Mouse (Mus musculus): ENCODE measurements at regions not wholly inside any gene's neighbourhood (a gene's known extent, or its start where the extent isn't known, plus 50 kb on each side); places are given as distances from the start of the nearest gene placed in this dataset.
"Not testable (repeated sequence)": the region's sequence is repeated elsewhere in the genome, so short reads cannot be mapped to it uniquely, and the experiment has no call there.

GRCm38 (mm10) chr13:4858341-4858740 is 249.4 kb upstream of the Akr1e1 start:
- no peaks in the 10 kb centered on the region for H3K27me3 ChIP-seq (ENCODE audit: control insufficient read depth, insufficient read depth, low read length)
- no peaks in the 10 kb centered on the region for H3K4me1 ChIP-seq (ENCODE audit: control insufficient read depth, insufficient read depth, low read length)
- H3K36me3 ChIP-seq (ENCODE audit: control insufficient read depth, insufficient read depth, low read length) = no peaks in the 10 kb centered on the region
- DNase-seq (ENCODE audit: low spot score) (no peak), ATAC-seq (ENCODE audit: low FRiP score, low read depth) (no peak)
- H3K27ac ChIP-seq (replicated peaks; ENCODE audit: low read depth, low read length) = no peak overlapping the region
- no peak overlapping the region for H3K9ac ChIP-seq (ENCODE audit: low read depth, low read length, severe bottlenecking)
- WGBS = 81% methylated on average over 1 of the region's 1 CpGs
- no peak overlapping the region for H3K4me2 ChIP-seq (replicated peaks; ENCODE audit: low read depth, low read length, severe bottlenecking)
- no peaks in the 10 kb centered on the region for H3K9me3 ChIP-seq (ENCODE audit: control insufficient read depth, low read length)
- TF ChIP-seq POLR2A (IDR thresholded peaks at IDR 0.05; ENCODE audit: borderline replicate concordance, extremely low read depth, insufficient read depth, insufficient read length) = no peak
- H3K4me3 ChIP-seq (replicated peaks; ENCODE audit: low read length) = no peak overlapping the region

DNA sequence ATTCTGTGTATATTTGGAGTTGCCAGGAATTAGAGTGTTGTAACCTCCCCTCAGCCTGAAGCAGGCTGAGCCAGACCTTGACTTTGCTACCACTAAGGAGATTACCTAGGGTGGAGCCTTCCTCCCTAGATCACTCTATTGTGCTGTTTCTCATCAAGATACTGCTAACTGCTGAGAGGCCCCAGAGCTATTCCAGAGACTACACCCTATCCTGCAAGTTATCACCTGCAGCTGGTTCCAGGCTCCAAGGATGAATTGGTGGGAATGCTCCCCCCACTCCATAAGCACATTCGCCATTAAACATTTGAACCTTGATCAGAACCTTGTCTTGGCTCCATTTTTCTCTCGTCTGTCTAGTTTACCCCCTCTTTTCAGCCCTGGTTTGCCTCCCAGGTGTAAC is 230.5 kb upstream of the Akr1e1 start:
- WGBS = 81% methylated on average over 2 of the region's 2 CpGs
- not testable (repeated sequence) for H3K27ac ChIP-seq (replicated peaks; ENCODE audit: low read depth, low read length); H3K9me3 ChIP-seq (ENCODE audit: control insufficient read depth, low read length); H3K4me3 ChIP-seq (replicated peaks; ENCODE audit: low read length); H3K9ac ChIP-seq (ENCODE audit: low read depth, low read length, severe bottlenecking); H3K36me3 ChIP-seq (ENCODE audit: control insufficient read depth, insufficient read depth, low read length); H3K4me1 ChIP-seq (ENCODE audit: control insufficient read depth, insufficient read depth, low read length); ATAC-seq (ENCODE audit: low FRiP score, low read depth); DNase-seq (ENCODE audit: low spot score); H3K4me2 ChIP-seq (replicated peaks; ENCODE audit: low read depth, low read length, severe bottlenecking); H3K27me3 ChIP-seq (ENCODE audit: control insufficient read depth, insufficient read depth, low read length)

- no peak overlapping the region for H3K9ac ChIP-seq (ENCODE audit: low read depth, low read length, severe bottlenecking)
- 89% methylated on average over 3 of the region's 3 CpGs for WGBS
- no peaks in the 10 kb centered on the region for H3K9me3 ChIP-seq (ENCODE audit: control insufficient read depth, low read length)
- H3K36me3 ChIP-seq (ENCODE audit: control insufficient read depth, insufficient read depth, low read length) = no peaks in the 10 kb centered on the region
- no peak overlapping the region for H3K27ac ChIP-seq (replicated peaks; ENCODE audit: low read depth, low read length)
- H3K27me3 ChIP-seq (ENCODE audit: control insufficient read depth, insufficient read depth, low read length) = no peaks in the 10 kb centered on the region
- no peak overlapping the region for H3K4me3 ChIP-seq (replicated peaks; ENCODE audit: low read length)
- ATAC-seq (ENCODE audit: low FRiP score, low read depth) = no peak
- H3K4me1 ChIP-seq (ENCODE audit: control insufficient read depth, insufficient read depth, low read length) = no peaks in the 10 kb centered on the region
- no peak for TF ChIP-seq POLR2A (IDR thresholded peaks at IDR 0.05; ENCODE audit: borderline replicate concordance, extremely low read depth, insufficient read depth, insufficient read length)
- no peak overlapping the region for H3K4me2 ChIP-seq (replicated peaks; ENCODE audit: low read depth, low read length, severe bottlenecking)
- no peak for DNase-seq (ENCODE audit: low spot score)
Observed at GRCm38 (mm10) chr13:4826756-4827155, 217.8 kb upstream of the Akr1e1 start.

GRCm38 (mm10) chr13:4825749-4826148 is 216.8 kb upstream of the Akr1e1 start:
- not testable (repeated sequence) for H3K4me2 ChIP-seq (replicated peaks; ENCODE audit: low read depth, low read length, severe bottlenecking); DNase-seq (ENCODE audit: low spot score); ATAC-seq (ENCODE audit: low FRiP score, low read depth); H3K9me3 ChIP-seq (ENCODE audit: control insufficient read depth, low read length); H3K9ac ChIP-seq (ENCODE audit: low read depth, low read length, severe bottlenecking); H3K27me3 ChIP-seq (ENCODE audit: control insufficient read depth, insufficient read depth, low read length); H3K27ac ChIP-seq (replicated peaks; ENCODE audit: low read depth, low read length); H3K4me3 ChIP-seq (replicated peaks; ENCODE audit: low read length); H3K36me3 ChIP-seq (ENCODE audit: control insufficient read depth, insufficient read depth, low read length); H3K4me1 ChIP-seq (ENCODE audit: control insufficient read depth, insufficient read depth, low read length)
- 95% methylated on average over 1 of the region's 1 CpGs for WGBS

DNA sequence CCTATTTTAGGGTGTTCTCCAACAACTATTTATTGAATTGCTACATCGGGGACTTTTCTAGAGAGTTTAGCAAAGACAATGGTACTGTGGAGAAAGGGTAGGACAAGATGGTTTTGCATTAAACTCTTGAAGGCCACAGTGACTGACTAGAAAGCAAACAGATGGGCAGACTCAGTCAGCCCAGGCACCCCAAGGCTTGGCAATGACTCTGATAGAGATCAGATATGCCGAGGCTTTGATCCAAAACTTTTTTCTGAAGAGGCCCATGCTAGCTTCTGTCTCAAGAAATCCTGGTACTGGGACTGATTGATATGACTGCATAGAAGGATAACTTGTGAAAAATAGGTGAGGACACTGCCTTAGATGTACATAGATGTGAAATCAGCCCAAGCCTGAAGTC is 197.9 kb upstream of the Akr1e1 start:
- Histone ChIP-seq H3K36me3 (ENCODE audit: control insufficient read depth, insufficient read depth, low read length) (no peaks in the 10 kb centered on the region), H3K9me3 (ENCODE audit: control insufficient read depth, low read length) (no peaks in the 10 kb centered on the region), H3K4me1 (ENCODE audit: control insufficient read depth, insufficient read depth, low read length) (no peaks in the 10 kb centered on the region), H3K9ac (ENCODE audit: low read depth, low read length, severe bottlenecking) (no peak overlapping the region), H3K4me2 (replicated peaks; ENCODE audit: low read depth, low read length, severe bottlenecking) (no peak overlapping the region), H3K4me3 (replicated peaks; ENCODE audit: low read length) (no peak overlapping the region), H3K27me3 (ENCODE audit: control insufficient read depth, insufficient read depth, low read length) (no peaks in the 10 kb centered on the region), H3K27ac (replicated peaks; ENCODE audit: low read depth, low read length) (no peak overlapping the region)
- WGBS = 88% methylated on average over 2 of the region's 2 CpGs
- ATAC-seq (ENCODE audit: low FRiP score, low read depth) (no peak), DNase-seq (ENCODE audit: low spot score) (no peak)
- no peak for TF ChIP-seq POLR2A (IDR thresholded peaks at IDR 0.05; ENCODE audit: borderline replicate concordance, extremely low read depth, insufficient read depth, insufficient read length)

GRCm38 (mm10) chr13:4800666-4801065 is 191.7 kb upstream of the Akr1e1 start:
- DNase-seq (ENCODE audit: low spot score) = no peak
- H3K4me3 ChIP-seq (replicated peaks; ENCODE audit: low read length) = no peak overlapping the region

More at GRCm38 (mm10) chr13:4800666-4801065, 191.7 kb upstream of the Akr1e1 start:
- ATAC-seq (ENCODE audit: low FRiP score, low read depth) = no peak
- H3K36me3 ChIP-seq (ENCODE audit: control insufficient read depth, insufficient read depth, low read length) = no peaks in the 10 kb centered on the region
- 84% methylated on average over 14 of the region's 14 CpGs for WGBS
- H3K27ac ChIP-seq (replicated peaks; ENCODE audit: low read depth, low read length) = no peak overlapping the region
- H3K27me3 ChIP-seq (ENCODE audit: control insufficient read depth, insufficient read depth, low read length) = no peaks in the 10 kb centered on the region
- H3K9me3 ChIP-seq (ENCODE audit: control insufficient read depth, low read length) = peaks cover 6% of the 10 kb centered on the region; the same call in 1 of the 2 replicates
- H3K4me1 ChIP-seq (ENCODE audit: control insufficient read depth, insufficient read depth, low read length) = no peaks in the 10 kb centered on the region
- no peak for TF ChIP-seq POLR2A (IDR thresholded peaks at IDR 0.05; ENCODE audit: borderline replicate concordance, extremely low read depth, insufficient read depth, insufficient read length)
- H3K4me2 ChIP-seq (replicated peaks; ENCODE audit: low read depth, low read length, severe bottlenecking) = no peak overlapping the region
- H3K9ac ChIP-seq (ENCODE audit: low read depth, low read length, severe bottlenecking) = no peak overlapping the region

All from limb, embryonic 14.5 days (tissue).